Mouse (Mus musculus) MEL (cell line): ENCODE measurements at regions not wholly inside any gene's neighbourhood (a gene's known extent, or its start where the extent isn't known, plus 50 kb on each side); places are given as distances from the start of the nearest gene placed in this dataset.

Experiments
- DNase-seq: peaks from one replicate; pipeline ENCODE4 v3.0.0; 2011; ENCODE audit warnings: low read depth, low spot score
- H3K27ac ChIP-seq: 2 replicates; pipeline ENCODE4 v1.5.1; 2012; ENCODE audit warnings: low read depth, mild to moderate bottlenecking, control low read depth, low read length, moderate library complexity; ENCODE audit not compliant: control insufficient read depth
- H3K27me3 ChIP-seq, 2 experiments: fragments of 150-350 bp in 1 of 2; sonication (generic) in 1 of 2; 2 replicates each; pipeline ENCODE4 v1.6.1; 2012; ENCODE audit warnings: low read length in 2 of 2, mild to moderate bottlenecking in 2 of 2, improper control_type of control experiment in 1 of 2, moderate library complexity in 1 of 2; ENCODE audit not compliant: insufficient read depth in 2 of 2, control insufficient read depth in 1 of 2
- H3K36me3 ChIP-seq, 2 experiments: 2 replicates each; pipeline ENCODE4 v1.6.1; 2012 to 2014; ENCODE audit warnings: low read length in 2 of 2, improper control_type of control experiment in 1 of 2, inconsistent platforms in 1 of 2, mild to moderate bottlenecking in 1 of 2; ENCODE audit not compliant: insufficient read depth in 2 of 2, control insufficient read depth in 1 of 2
- H3K4me1 ChIP-seq, 2 experiments: fragments of 150-350 bp in 1 of 2; sonication (generic) in 1 of 2; 2 replicates each; pipeline ENCODE4 v1.6.1; 2012; ENCODE audit warnings: low read length in 2 of 2, improper control_type of control experiment in 1 of 2, mild to moderate bottlenecking in 1 of 2; ENCODE audit not compliant: insufficient read depth in 2 of 2, control insufficient read depth in 1 of 2
- H3K4me3 ChIP-seq, 2 experiments: fragments of 150-350 bp in 1 of 2; sonication (generic) in 1 of 2; 2 replicates each; pipeline ENCODE4 v1.5.1; 2012; ENCODE audit warnings: low read depth in 2 of 2, low read length in 2 of 2, mild to moderate bottlenecking in 2 of 2, moderate library complexity in 2 of 2, control low read depth in 1 of 2, improper control_type of control experiment in 1 of 2; ENCODE audit not compliant: control insufficient read depth in 1 of 2, insufficient read depth in 1 of 2
- H3K79me2 ChIP-seq: 2 replicates; pipeline ENCODE4 v1.6.1; 2012; ENCODE audit warnings: mild to moderate bottlenecking, low read length, moderate library complexity; ENCODE audit not compliant: control insufficient read depth, poor library complexity, insufficient read depth
- H3K9ac ChIP-seq: 2 replicates; pipeline ENCODE4 v1.6.1; 2012; ENCODE audit warnings: low read depth, mild to moderate bottlenecking, control low read depth, low read length, moderate library complexity; ENCODE audit not compliant: control insufficient read depth, poor library complexity, severe bottlenecking
- H3K9me3 ChIP-seq: fragments of 150-350 bp; sonication (generic); replicated peaks from 2 replicates; pipeline ENCODE4 v1.6.1; 2012; ENCODE audit warnings: mild to moderate bottlenecking, low read length, improper control_type of control experiment, moderate library complexity; ENCODE audit not compliant: insufficient read depth
- BHLHE40 ChIP-seq: IDR thresholded peaks from 2 replicates; pipeline ENCODE4 v1.6.1; 2012; ENCODE audit warnings: low read depth, mild to moderate bottlenecking, inconsistent platforms, low read length, improper control_type of control experiment, borderline replicate concordance
- E2F4 ChIP-seq: IDR thresholded peaks from 2 replicates; pipeline ENCODE4 v1.6.1; 2011; ENCODE audit warnings: low read depth, low read length, improper control_type of control experiment, borderline replicate concordance
- ELF1 ChIP-seq: IDR thresholded peaks from 2 replicates; pipeline ENCODE4 v1.6.1; 2014; ENCODE audit warnings: low read depth, mild to moderate bottlenecking, inconsistent platforms, low read length, improper control_type of control experiment, moderate library complexity
- EP300 ChIP-seq, 2 experiments: IDR thresholded peaks; 2 replicates each; pipeline ENCODE4 v1.6.1; 2011; ENCODE audit warnings: improper control_type of control experiment in 2 of 2, low read length in 2 of 2, low read depth in 1 of 2, mild to moderate bottlenecking in 1 of 2
- ETS1 ChIP-seq: IDR thresholded peaks from 2 replicates; pipeline ENCODE4 v1.6.1; 2012; ENCODE audit warnings: low read depth, mild to moderate bottlenecking, inconsistent platforms, low read length, improper control_type of control experiment, moderate library complexity
- HCFC1 ChIP-seq: IDR thresholded peaks from 2 replicates; pipeline ENCODE4 v1.6.1; 2012; ENCODE audit warnings: low read depth, mild to moderate bottlenecking, inconsistent platforms, low read length, improper control_type of control experiment, moderate library complexity
- JUND ChIP-seq: IDR thresholded peaks from 2 replicates; pipeline ENCODE4 v1.6.1; 2011; ENCODE audit warnings: low read depth, mild to moderate bottlenecking, improper control_type of control experiment, low read length
- KAT2A ChIP-seq: conservative IDR thresholded peaks from 2 replicates; pipeline ENCODE4 v1.6.1; 2012; ENCODE audit warnings: low read depth, low read length, improper control_type of control experiment, inconsistent platforms
- MAFK ChIP-seq: IDR thresholded peaks from 2 replicates; pipeline ENCODE4 v1.6.1; 2011; ENCODE audit warnings: low read depth, mild to moderate bottlenecking, low read length, improper control_type of control experiment, borderline replicate concordance
- MAX ChIP-seq: IDR thresholded peaks from 2 replicates; pipeline ENCODE4 v1.6.1; 2011; ENCODE audit warnings: low read length, improper control_type of control experiment
- MEF2A ChIP-seq: IDR thresholded peaks from 2 replicates; pipeline ENCODE4 v1.6.1; 2014; ENCODE audit warnings: low read depth, mild to moderate bottlenecking, inconsistent platforms, low read length, improper control_type of control experiment; ENCODE audit not compliant: poor library complexity, insufficient replicate concordance, severe bottlenecking; ENCODE audit errors: extremely low read depth
- POLR2AphosphoS2 ChIP-seq: IDR thresholded peaks from 2 replicates; pipeline ENCODE4 v1.6.1; 2011; ENCODE audit warnings: low read length, improper control_type of control experiment
- POLR2AphosphoS5 ChIP-seq: IDR thresholded peaks from 2 replicates; pipeline ENCODE4 v1.6.1; 2012; ENCODE audit warnings: low read depth, borderline replicate concordance, mild to moderate bottlenecking, inconsistent platforms, low read length, moderate library complexity, mixed read lengths
- RCOR1 ChIP-seq: IDR thresholded peaks from 2 replicates; pipeline ENCODE4 v1.6.1; 2012; ENCODE audit warnings: low read depth, mild to moderate bottlenecking, inconsistent platforms, low read length, improper control_type of control experiment
- TBP ChIP-seq: IDR thresholded peaks from 2 replicates; pipeline ENCODE4 v1.8.0; 2011; ENCODE audit warnings: low read depth, low read length, improper control_type of control experiment
- UBTF ChIP-seq: IDR thresholded peaks from 2 replicates; pipeline ENCODE4 v1.6.1; 2012; ENCODE audit warnings: low read depth, mild to moderate bottlenecking, inconsistent platforms, low read length, improper control_type of control experiment, moderate library complexity, borderline replicate concordance; ENCODE audit not compliant: insufficient read depth
- ZKSCAN1 ChIP-seq: IDR thresholded peaks from 2 replicates; pipeline ENCODE4 v1.6.1; 2012; ENCODE audit warnings: low read depth, mild to moderate bottlenecking, inconsistent platforms, low read length, improper control_type of control experiment, moderate library complexity
- ZMIZ1 ChIP-seq: IDR thresholded peaks from 2 replicates; pipeline ENCODE4 v1.6.1; 2012; ENCODE audit warnings: low read depth, mild to moderate bottlenecking, inconsistent platforms, low read length, improper control_type of control experiment, moderate library complexity

GRCm38 (mm10) chr4:89391463-89392308 is 80.8 kb upstream of the Cdkn2b start (continued):
- TF ChIP-seq ZMIZ1 (no peak), ETS1 (no peak), BHLHE40 (no peak)

- no peaks in the 10 kb centered on the region for H3K79me2 ChIP-seq
- H3K27ac ChIP-seq = no peak overlapping the region
- TF ChIP-seq MAFK (no peak), RCOR1 (no peak), EP300 (IDR thresholded peaks at IDR 0.05; ENCODE audit: low read depth in 1 of 2, low read length in 2 of 2) (no peak)
- no peak overlapping the region for H3K9ac ChIP-seq
- H3K4me1 ChIP-seq = peaks cover 8 to 13% of the 10 kb centered on the region in 2 experiments
- H3K9me3 ChIP-seq = no peaks in the 10 kb centered on the region
- DNase-seq = no peak
- no peaks in the 10 kb centered on the region for H3K27me3 ChIP-seq
- H3K36me3 ChIP-seq = peaks cover 0 to 19% of the 10 kb centered on the region in 2 experiments; a peak in 3 of 4 replicates
- H3K4me3 ChIP-seq = no peak overlapping the region
Measured at GRCm38 (mm10) chr4:89383548-89383947, 72.7 kb upstream of the Cdkn2b start.

DNA sequence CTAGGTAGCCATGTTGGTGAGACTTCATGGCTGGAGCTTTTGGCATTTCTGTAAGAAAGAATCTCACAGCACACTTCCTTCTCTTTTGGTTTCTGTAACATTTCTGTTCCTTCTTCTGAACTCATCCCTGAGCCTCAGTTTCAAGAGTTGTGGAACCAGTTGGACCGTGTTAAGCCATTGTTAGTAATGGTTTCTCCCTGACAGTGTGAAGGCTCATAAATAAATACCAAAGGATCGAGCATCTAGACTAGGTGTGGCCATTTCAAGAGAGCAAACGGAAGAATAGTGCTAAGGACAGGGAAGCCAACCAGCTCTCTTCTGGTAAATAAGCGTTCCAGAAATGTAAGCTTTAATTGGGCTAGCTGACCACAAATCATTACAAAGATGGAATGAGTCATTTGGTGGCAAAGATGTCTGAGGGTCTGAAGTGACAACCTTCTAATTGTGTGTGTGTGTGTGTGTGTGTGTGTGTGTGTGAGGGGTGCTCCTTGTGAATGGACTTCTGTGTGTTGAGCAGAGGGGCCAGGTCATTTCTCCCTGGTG is 71.7 kb upstream of the Cdkn2b start:
- Histone ChIP-seq H3K27me3 (no peaks in the 10 kb centered on the region), H3K4me3 (no peak overlapping the region), H3K9me3 (no peaks in the 10 kb centered on the region)
- DNase-seq = no peak
- TF ChIP-seq E2F4 (no peak), ZMIZ1 (no peak), POLR2AphosphoS2 (no peak), POLR2AphosphoS5 (no peak), TBP (no peak), ELF1 (no peak), MEF2A (no peak), ZKSCAN1 (no peak), MAX (no peak), UBTF (no peak), MAFK (no peak), ETS1 (no peak), HCFC1 (no peak), KAT2A (no peak), JUND (no peak)
- TF ChIP-seq, all 39 proteins: peak for 0
- no peaks in the 10 kb centered on the region for H3K79me2 ChIP-seq
- H3K4me1 ChIP-seq = peaks cover 8 to 13% of the 10 kb centered on the region in 2 experiments
- H3K9ac ChIP-seq = no peak overlapping the region
- no peak overlapping the region for H3K27ac ChIP-seq
- H3K36me3 ChIP-seq = peaks cover 0 to 19% of the 10 kb centered on the region in 2 experiments; a peak in 3 of 4 replicates
